Comparison of ENCODE assay signal across 19 mouse cellular contexts in genomic region chr15:3805430-3805829, GRCm38 (mm10).
DNase-seq lines count a peak whose midpoint lies in the region; ATAC-seq lines count a peak whose summit lies in the region.
"Had no signal": no experiment of that assay in that cellular context is flagged by ENCODE, and none has a peak within 500 bp of the region (broad histone marks: within the 10 kb centered on the region; RNA-seq: fewer than 3 reads in every experiment).

No protein-coding gene starts in this region.

- ATAC-seq in megakaryocyte-erythroid progenitor cell, adult 5-6 weeks (replicated peaks; ENCODE audit: low FRiP score, low TSS enrichment, poor library complexity, severe bottlenecking), result no peak
- ATAC-seq: forebrain, embryonic 16.5 days; intestine, embryonic 16.5 days; liver, embryonic 12.5 days; liver, postnatal 0 days had no signal

- DNase-seq in adrenal gland, adult 8-10 months, result peak; percentile 1
- DNase-seq in adrenal gland, postnatal 36 days, result no peak
- peak; percentile 2 to 41 for DNase-seq in kidney, adult 8-10 months
- DNase-seq in kidney, postnatal 10 days, result peak; percentile 12
- no peak for DNase-seq in gastrocnemius, adult 8-10 months (ENCODE audit: low spot score in 2 of 2)
- no peak for DNase-seq in thymus, postnatal 0 days (ENCODE audit: low spot score)
- DNase-seq: cerebellum, adult 11 months; cerebellum, adult 9-10 months; gastrocnemius, postnatal 10 days; liver, postnatal 0 days; lung, postnatal 36 days; right cerebral cortex, adult 18-20 months; spleen, adult 18-20 months; thymus, adult 18-20 months; thymus, postnatal 4 days had no signal

Comparison
In these comparisons a context has a peak if more than half of its experiments do, and no peak if none do; other contexts are left out.
1. DNase-seq: peak in adrenal gland, adult 8-10 months (single experiment), kidney, adult 8-10 months (2 of 2) and kidney, postnatal 10 days (single experiment); none in adrenal gland, postnatal 36 days (0 of 2), gastrocnemius, adult 8-10 months (0 of 2) and thymus, postnatal 0 days (single experiment).